Mouse (Mus musculus) 3T3-L1 (cell line): Measurements from ENCODE around the gene Umod.

Source experiments
- DNase-seq: peaks from one replicate; pipeline ENCODE4 v3.0.0-alpha.2; 2015; ENCODE audit warnings: low read depth, low spot score

The Umod gene

GRCm38 (mm10) chr7:119441938-119442337 lies 37.1 kb downstream of the Umod start:
- no peak for DNase-seq

- DNase-seq: peak; percentile 5
These were observed 51.9 kb downstream of the Umod start for GRCm38 (mm10) chr7:119427180-119427616.

- no peak for DNase-seq
These were observed 58.4 kb downstream of the Umod start for GRCm38 (mm10) chr7:119420730-119421129.

GRCm38 (mm10) chr7:119418523-119418922 lies 60.6 kb downstream of the Umod start:
- no peak for DNase-seq
